In the genomic region with DNA sequence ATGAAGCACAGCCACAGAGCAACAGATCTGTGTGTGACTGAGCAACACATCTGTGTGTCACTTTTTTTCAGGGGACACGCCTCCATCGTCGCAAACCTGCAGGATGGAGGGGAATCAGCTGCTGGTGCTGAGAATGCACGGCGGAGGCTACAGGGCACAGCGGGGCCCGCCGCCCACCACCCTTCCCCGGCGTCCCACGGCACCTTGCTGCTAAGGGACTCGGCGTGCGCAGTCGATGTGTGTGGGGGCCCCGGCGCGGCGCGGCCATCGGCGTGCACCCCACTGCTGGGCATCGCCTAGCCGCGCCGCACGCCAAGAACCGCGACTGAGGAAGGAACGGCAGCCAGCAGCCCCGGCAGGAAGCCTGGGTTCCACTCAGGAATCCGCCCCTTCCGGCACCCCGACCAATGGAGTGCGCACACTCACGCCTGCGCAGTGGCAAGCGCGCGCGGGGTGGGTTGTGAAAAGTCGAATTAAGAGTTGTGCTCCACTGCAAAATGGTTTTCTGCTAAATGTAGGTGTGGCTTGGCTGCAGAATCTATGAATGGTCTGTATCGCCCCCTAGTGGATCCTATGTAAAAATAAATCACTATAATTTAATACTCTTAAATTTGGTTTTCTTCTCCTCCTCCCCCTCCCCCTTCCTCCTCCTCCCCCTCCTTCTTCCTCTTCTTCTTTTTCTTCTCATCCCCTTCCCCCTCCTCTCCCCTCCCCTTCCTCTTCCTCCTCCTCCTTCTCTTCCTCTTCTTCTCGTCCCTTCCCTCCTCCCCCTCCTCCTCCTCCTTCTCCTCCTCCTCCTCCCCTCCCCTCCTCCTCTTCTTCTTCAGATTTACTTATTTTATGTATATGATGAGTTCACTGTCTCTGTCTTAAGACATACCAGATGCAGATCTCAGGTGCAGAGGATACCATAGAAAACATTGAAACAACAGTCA, we compare ENCODE assay signal across 8 mouse cellular contexts. TPM values are rescaled to one million over a fixed set of nuclear protein-coding genes. Genes with fewer than 3 reads are reported as not detected.
A peak's percentile ranks its signal among the peaks of the same experiment; 100 is the strongest.
DNase-seq lines count a peak whose midpoint lies in the region; ATAC-seq lines count a peak whose summit lies in the region.

Asdurf (minus strand) TSS at position 293 of the 935 bp plus-strand sequence.
Gm28551 (minus strand) TSS at position 341 of the 935 bp plus-strand sequence.
Asnsd1 (minus strand) TSS at position 426 of the 935 bp plus-strand sequence.

- intact Hi-C loops in left cerebral cortex, postnatal 14 days (cut with DNase I), result loop anchor here (5.0 kb wide), 3 partner anchors 40 to 300 kb away; partner anchors contain the start of genes Gm28778, Ormdl1, Osgepl1 and Pms1

- peak; percentile 99 for ATAC-seq in intestine, embryonic 14.5 days (replicated peaks; ENCODE audit: low FRiP score, low TSS enrichment, low read depth)

- peak within 1 kb of the TSS; percentile 53 for H3K4me2 ChIP-seq in intestine, embryonic 14.5 days (ENCODE audit: low read length)

- peaks cover 5% of the 10 kb centered on the region; the same call in 1 of the 2 replicates for H3K4me1 ChIP-seq in intestine, embryonic 14.5 days (replicated peaks; ENCODE audit: control insufficient read depth, insufficient read depth, low read length)

- H3K9ac ChIP-seq in intestine, embryonic 14.5 days (ENCODE audit: low read length), result peak within 1 kb of the TSS; percentile 86

- peaks cover 20% of the 10 kb centered on the region for H3K36me3 ChIP-seq in intestine, embryonic 14.5 days (ENCODE audit: control insufficient read depth, insufficient read depth, low read length)

- H3K9me3 ChIP-seq in intestine, embryonic 14.5 days (ENCODE audit: control insufficient read depth, low read length), result no peaks in the 10 kb centered on the region

- no peaks in the 10 kb centered on the region for H3K27me3 ChIP-seq in intestine, embryonic 14.5 days (replicated peaks; ENCODE audit: control insufficient read depth, insufficient read depth, low read length)

- peak; percentile 95 to 97 for DNase-seq in adrenal gland, adult 18-20 months (ENCODE audit: low spot score in 2 of 2)
- DNase-seq in embryo, embryonic 11 days, result peak; percentile 96
- peak; percentile 97 for DNase-seq in gastrocnemius, postnatal 25 days
- DNase-seq in intestine, embryonic 14.5 days (ENCODE audit: low spot score), result peak; percentile 96
- DNase-seq in left cerebral cortex, postnatal 14 days (ENCODE audit: low spot score in 2 of 2), result peak; percentile 97 to 98
- peak; percentile 96 for DNase-seq in mesoderm, embryonic 11.5 days (ENCODE audit: low read depth, low spot score)
- DNase-seq in right cerebral cortex, postnatal 36 days (ENCODE audit: low spot score in 2 of 2), result peak; percentile 94 to 96
- DNase-seq in yolk sac, embryonic 10.5 days (ENCODE audit: low spot score), result peak; percentile 93

- WGBS in intestine, embryonic 14.5 days, result 0% methylated on average over 44 of the region's 44 CpGs

- H3K27ac ChIP-seq in intestine, embryonic 14.5 days (ENCODE audit: low read depth), result peak within 1 kb of the TSS; percentile 77

- H3K4me3 ChIP-seq in intestine, embryonic 14.5 days (ENCODE audit: low read depth, low read length), result peak within 1 kb of the TSS; percentile 86

RNA-seq across cellular contexts. Expression of gene Asdurf, which starts in this region (rescaled TPM):
- 1 to 10 TPM in 1 of 2 experiments, not detected in 1; 6.7 TPM for total RNA-seq in adrenal gland, adult 18-20 months (2021)
- total RNA-seq in gastrocnemius, postnatal 25 days (2021), result 1 to 10 TPM in 1 of 2 experiments, not detected in 1; 5.2 TPM
- polyA plus RNA-seq in intestine, embryonic 14.5 days (2014; fragmentation: Nextera tagmentation; extraction: Ambion mirVana), result 5.1 TPM in 1 of 2 replicates, not detected in the other
- total RNA-seq in left cerebral cortex, postnatal 14 days (2021), result not detected

RNA-seq across cellular contexts. Expression of gene Gm28551, which starts in this region (rescaled TPM):
- not detected for total RNA-seq in adrenal gland, adult 18-20 months (2021)
- not detected for total RNA-seq in gastrocnemius, postnatal 25 days (2021)
- polyA plus RNA-seq in intestine, embryonic 14.5 days (2014; fragmentation: Nextera tagmentation; extraction: Ambion mirVana), result 0.71 and 1.0 TPM in 2 replicates
- under 1 TPM in 1 of 2 experiments, not detected in 1; 0.40 TPM for total RNA-seq in left cerebral cortex, postnatal 14 days (2021)

RNA-seq across cellular contexts. Expression of gene Asnsd1, which starts in this region (rescaled TPM):
- total RNA-seq in adrenal gland, adult 18-20 months (2021), result 10 to 100 TPM; 26.3 to 29.3 TPM
- total RNA-seq in gastrocnemius, postnatal 25 days (2021), result 10 to 100 TPM; 48.9 to 49.9 TPM
- 78.6 and 80.8 TPM in 2 replicates for polyA plus RNA-seq in intestine, embryonic 14.5 days (2014; fragmentation: Nextera tagmentation; extraction: Ambion mirVana)
- 10 to 100 TPM; 28.0 to 29.5 TPM for total RNA-seq in left cerebral cortex, postnatal 14 days (2021)

Comparison
In these comparisons a context has a peak if more than half of its experiments do, and no peak if none do; other contexts are left out.
1. Peak in every context shown above with its lines: DNase-seq, ATAC-seq, H3K4me3 ChIP-seq and H3K27ac ChIP-seq.